Mouse (Mus musculus) bone marrow macrophage, adult 2 months (primary cell): ENCODE results near the gene Adgrl2.

Source experiments
- CTCF ChIP-seq: IDR thresholded peaks from 2 replicates; pipeline ENCODE4 v1.5.1; 2012; ENCODE audit warnings: low read depth, mild to moderate bottlenecking, low read length, moderate library complexity
- POLR2A ChIP-seq: IDR thresholded peaks from 2 replicates; pipeline ENCODE4 v1.6.1; 2012; ENCODE audit warnings: mild to moderate bottlenecking, low read depth, low read length, borderline replicate concordance

- peak; percentile 52 for TF ChIP-seq CTCF
- no peak for TF ChIP-seq POLR2A
These were observed 2.6 kb downstream of the Adgrl2 start for GRCm38 (mm10) chr3:148987591-148988292.
